Mouse (Mus musculus) testis, adult 2 months (tissue): ENCODE results near the gene Asb3.

Source experiments
- CTCF ChIP-seq: fragments of 200-500 bp; IDR thresholded peaks from 2 replicates; pipeline ENCODE4 v1.5.1; 2012; ENCODE audit warnings: low read depth, mild to moderate bottlenecking, inconsistent platforms, low read length, moderate library complexity; ENCODE audit not compliant: control insufficient read depth, insufficient read depth, insufficient replicate concordance
- POLR2A ChIP-seq: fragments of 200-500 bp; IDR thresholded peaks from 2 replicates; pipeline ENCODE4 v1.6.1; 2012; ENCODE audit warnings: low read depth, mild to moderate bottlenecking, inconsistent platforms, low read length, moderate library complexity; ENCODE audit not compliant: control insufficient read depth

DNA sequence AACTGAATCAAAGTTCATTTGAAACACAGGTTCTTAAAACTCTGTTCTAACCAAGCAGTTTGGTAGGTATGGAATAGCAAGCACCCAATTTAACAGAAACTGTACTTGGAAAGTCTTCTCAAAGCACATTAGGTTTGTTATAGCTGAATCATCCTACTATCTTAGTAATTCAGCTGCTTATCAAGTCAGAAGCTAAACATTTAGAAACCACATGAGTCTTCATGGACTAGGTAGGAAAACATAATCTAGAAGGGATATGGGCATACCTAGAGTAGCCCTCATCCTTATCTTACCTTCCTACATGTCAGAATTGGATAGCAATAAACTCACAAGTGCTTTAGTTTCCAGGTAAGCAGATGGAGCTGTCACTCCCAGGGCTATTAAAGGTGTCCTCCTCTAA, 42.9 kb downstream of the Asb3 start:
- TF ChIP-seq CTCF = no peak
- TF ChIP-seq POLR2A = no peak
